Mouse (Mus musculus) embryonic facial prominence, embryonic 10.5 days (tissue): ENCODE results near the gene Trim72. TPM values are rescaled to one million over a fixed set of nuclear protein-coding genes. Genes with fewer than 3 reads are reported as not detected.

Experiments
- DNase-seq: peaks from one replicate; pipeline ENCODE4 v3.0.0-alpha.2; 2017; ENCODE audit warnings: low spot score
- H3K27ac ChIP-seq: fragments of 300-500 bp; sonication (generic); replicated peaks from 2 replicates; pipeline ENCODE4 v1.5.1; 2016; ENCODE audit warnings: mild to moderate bottlenecking
- H3K27me3 ChIP-seq: fragments of 300-500 bp; sonication (generic); replicated peaks from 2 replicates; pipeline ENCODE4 v1.6.1; 2016; ENCODE audit warnings: low read depth, mild to moderate bottlenecking; ENCODE audit not compliant: poor library complexity, severe bottlenecking
- H3K36me3 ChIP-seq: fragments of 300-500 bp; sonication (generic); replicated peaks from 2 replicates; pipeline ENCODE4 v1.6.1; 2016; ENCODE audit warnings: mild to moderate bottlenecking, moderate library complexity
- H3K4me1 ChIP-seq: fragments of 300-500 bp; sonication (generic); 2 replicates; pipeline ENCODE4 v1.6.1; 2016
- H3K4me3 ChIP-seq: fragments of 300-500 bp; sonication (generic); 2 replicates; pipeline ENCODE4 v1.5.1; 2016; ENCODE audit warnings: mild to moderate bottlenecking, moderate library complexity
- H3K9me3 ChIP-seq: fragments of 300-500 bp; sonication (generic); 2 replicates; pipeline ENCODE4 v1.6.1; 2016; ENCODE audit warnings: mild to moderate bottlenecking
- WGBS: fragments of 180-500 bp; shearing (Covaris S2); methylation state at CpG from one replicate; pipeline ENCODE4 v1.1.7; 2016; 5-methylcytosine and 5-hydroxymethylcytosine counted together
- polyA plus RNA-seq: library from polyadenylated mRNA; unstranded; fragments of >200 nt; fragmentation: Nextera tagmentation; extraction: Ambion mirVana; gene quantifications from 2 replicates; pipeline ENCODE4 v1.2.1, GENCODE M21; 2016

Trim72 gene
- not detected in 2 replicates for polyA plus RNA-seq

DNA sequence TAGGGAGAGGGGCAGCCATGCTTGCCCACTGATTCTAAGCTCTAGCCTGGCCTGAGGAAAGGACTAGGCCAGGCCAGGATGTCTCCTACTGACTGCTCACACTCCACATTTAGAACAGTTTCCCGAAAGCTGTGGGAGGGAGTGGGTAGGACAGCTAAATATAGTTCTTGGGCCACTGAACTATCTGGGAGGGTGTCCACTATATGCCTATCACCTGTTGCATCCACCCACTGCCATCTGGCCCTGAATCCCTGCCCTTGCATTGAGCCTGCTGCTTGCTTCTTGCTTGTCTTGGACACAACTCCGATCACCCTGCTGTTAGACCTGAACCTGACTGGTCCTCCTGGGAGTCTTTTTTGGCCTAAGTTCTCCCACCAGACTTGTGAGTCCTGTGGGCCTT, at the start of gene Trim72:
Trim72 (plus strand) TSS at position 262 of the 400 bp plus-strand sequence.
- no peaks in the 10 kb centered on the region for H3K36me3 ChIP-seq
- 93% methylated on average over 2 of the region's 2 CpGs for WGBS
- H3K4me1 ChIP-seq, result peaks cover 28% of the 10 kb centered on the region
- no peaks in the 10 kb centered on the region for H3K9me3 ChIP-seq
- H3K27ac ChIP-seq, result peak within 1 kb of the TSS; percentile 67
- peak within 1 kb of the TSS; percentile 44 for H3K4me3 ChIP-seq
- H3K27me3 ChIP-seq, result peaks cover 33% of the 10 kb centered on the region
- DNase-seq, result no peak

DNA sequence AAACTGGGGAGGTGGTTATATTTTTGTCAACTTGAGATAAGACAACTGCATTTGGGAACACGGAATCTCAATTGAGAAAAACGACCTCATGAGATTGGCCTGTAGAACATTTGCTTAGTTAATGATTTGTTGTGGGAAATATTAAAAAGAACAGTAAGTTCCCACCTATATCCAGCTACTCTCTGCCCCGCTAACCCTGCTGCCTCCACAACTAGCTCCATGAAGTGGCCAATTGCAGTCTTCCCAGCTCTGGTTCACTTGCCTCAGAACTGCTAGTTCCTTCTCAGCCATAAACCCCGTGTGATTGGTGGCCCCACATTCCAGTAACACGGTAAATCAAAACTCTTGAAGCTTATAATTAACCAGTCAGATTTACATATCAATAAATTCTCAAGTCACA, 44.4 kb upstream of the Trim72 start:
- H3K4me3 ChIP-seq, result no peak overlapping the region
- no peaks in the 10 kb centered on the region for H3K36me3 ChIP-seq
- H3K4me1 ChIP-seq, result no peaks in the 10 kb centered on the region
- no peaks in the 10 kb centered on the region for H3K27me3 ChIP-seq
- H3K9me3 ChIP-seq, result no peaks in the 10 kb centered on the region
- H3K27ac ChIP-seq, result no peak overlapping the region
- no peak for DNase-seq
- 68% methylated on average over 5 of the region's 5 CpGs for WGBS

DNA sequence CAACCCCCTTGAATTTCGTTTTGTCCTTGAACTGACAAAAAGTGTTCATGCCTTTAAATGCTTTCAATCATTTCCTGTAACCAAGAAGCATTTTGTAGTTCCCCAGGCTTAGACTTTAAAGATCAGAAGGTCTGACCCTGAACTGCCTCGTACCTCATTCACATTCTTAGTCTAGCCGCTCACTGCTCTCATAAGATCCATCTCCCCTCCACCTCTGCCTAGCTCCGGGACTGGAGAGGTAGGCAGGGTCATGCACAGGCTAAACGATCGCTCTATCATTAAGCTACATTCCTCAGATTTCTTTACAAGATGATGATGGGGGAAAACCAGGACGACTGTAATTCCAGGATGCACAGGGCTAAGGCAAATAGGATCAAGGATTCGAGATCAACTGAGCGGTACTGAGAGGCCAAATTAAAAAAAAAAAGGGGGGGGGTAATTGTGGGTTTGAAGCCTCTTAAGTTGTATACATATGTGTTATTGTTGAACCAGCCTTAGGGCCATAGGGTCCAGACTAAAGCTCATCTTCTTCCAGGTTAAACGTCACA, 37.3 kb upstream of the Trim72 start:
- 13% methylated on average over 10 of the region's 10 CpGs for WGBS
- peak; percentile 37 for DNase-seq
- peak overlapping the region; percentile 100 for H3K4me3 ChIP-seq
- H3K27me3 ChIP-seq, result no peaks in the 10 kb centered on the region
- peaks cover 27% of the 10 kb centered on the region for H3K4me1 ChIP-seq
- H3K36me3 ChIP-seq, result peaks cover 31% of the 10 kb centered on the region
- H3K27ac ChIP-seq, result peak overlapping the region; percentile 100
- no peaks in the 10 kb centered on the region for H3K9me3 ChIP-seq

DNA sequence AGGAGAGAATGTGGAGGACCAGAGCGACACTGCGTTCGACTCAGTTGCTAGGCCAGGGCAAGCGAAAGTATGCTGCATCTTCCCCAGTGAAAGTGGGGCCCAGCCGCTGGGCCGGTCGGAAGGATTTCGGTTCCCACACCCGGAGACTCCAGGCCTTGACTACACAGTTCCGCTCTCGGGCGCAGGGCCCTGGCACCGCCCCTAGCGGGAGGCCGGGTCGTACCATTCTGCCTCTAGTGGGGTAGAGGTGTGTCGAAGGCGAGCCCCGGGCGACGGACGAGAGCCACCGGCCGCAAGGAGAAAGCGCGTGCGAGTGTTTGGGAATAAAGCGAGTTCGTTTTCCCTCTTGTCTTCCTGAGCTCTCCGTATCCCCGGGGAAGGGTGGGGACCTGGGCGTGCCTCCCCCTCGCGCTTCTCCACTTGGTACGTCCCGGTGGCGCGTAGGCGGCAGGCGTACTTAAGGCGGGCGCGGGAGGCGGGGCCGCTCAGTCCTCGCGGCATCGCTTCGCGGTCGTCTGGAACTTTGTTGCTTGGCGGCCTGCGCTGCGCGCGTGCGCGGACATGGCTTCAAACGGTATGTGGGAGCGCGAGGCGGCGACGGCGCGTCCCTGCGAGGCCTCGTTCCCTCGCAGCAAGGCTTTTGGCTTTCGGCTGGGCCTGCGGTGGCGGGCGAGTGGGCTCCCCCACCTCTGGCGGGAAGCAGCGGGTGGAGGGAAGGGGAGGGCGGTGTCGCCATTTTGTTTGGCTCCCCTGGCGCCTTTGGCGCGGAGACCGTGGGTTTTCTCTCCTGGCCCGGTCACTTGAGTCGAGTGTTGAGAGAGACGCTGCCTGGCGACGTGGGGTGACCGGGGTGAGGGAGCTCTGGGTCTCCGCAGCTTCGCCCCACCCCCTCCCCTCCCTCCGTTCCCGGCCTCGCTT, 36.5 kb upstream of the Trim72 start, which contains the start of gene Fus:
Fus (plus strand) TSS at position 454 of the 918 bp plus-strand sequence.
- Histone ChIP-seq H3K4me3 (peak within 1 kb of the TSS; percentile 100), H3K9me3 (no peaks in the 10 kb centered on the region), H3K36me3 (peaks cover 39% of the 10 kb centered on the region), H3K27me3 (no peaks in the 10 kb centered on the region), H3K27ac (peak within 1 kb of the TSS; percentile 100), H3K4me1 (peaks cover 27% of the 10 kb centered on the region)
- under 1% methylated on average over 92 of the region's 92 CpGs for WGBS
- peak; percentile 94 for DNase-seq

DNA sequence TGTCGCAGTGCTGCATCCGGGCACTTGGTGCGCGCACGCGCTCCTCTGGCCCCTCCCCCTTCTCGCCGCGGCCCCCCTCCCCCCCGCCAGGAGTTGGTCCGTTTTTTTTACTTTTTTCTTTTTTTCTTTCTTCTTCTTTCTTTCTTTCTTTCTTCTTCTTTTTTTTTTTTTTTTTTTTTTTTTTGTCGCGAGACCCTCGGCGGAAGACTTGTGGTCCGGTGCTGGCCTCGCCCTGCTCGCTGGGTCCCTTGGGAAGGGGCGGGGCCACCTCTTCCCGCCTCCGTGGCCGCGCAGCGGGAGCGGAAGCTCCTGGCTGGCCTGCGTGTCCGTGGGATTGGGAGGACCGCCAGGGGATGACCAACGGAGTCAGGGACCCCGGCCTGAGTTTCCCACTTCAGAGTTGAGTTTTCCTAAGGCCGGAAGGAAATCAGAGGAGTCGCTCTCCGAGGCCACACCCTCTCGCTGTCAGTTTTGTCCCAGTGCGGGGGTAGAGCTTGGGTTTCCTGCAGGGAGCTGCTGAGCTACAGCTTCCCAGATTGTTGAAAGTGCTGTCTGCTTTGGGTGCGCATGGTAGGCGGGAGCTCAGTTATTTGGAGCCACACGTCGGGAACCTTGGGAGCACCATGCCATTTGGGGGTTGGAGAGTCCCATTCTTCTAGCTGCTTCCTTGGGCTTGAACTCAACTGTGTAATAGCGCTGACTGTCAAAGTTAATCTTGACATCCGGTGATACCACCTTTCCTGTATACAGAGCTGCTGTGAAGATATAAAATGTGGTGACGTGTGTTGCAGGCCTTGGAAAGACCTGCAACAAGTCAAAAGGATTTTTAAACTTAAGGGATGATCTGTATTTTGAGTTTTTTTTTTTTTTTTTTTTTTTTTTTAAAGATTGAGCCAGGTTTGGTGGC, 35.6 kb upstream of the Trim72 start:
- Histone ChIP-seq H3K36me3 (peaks cover 48% of the 10 kb centered on the region), H3K9me3 (no peaks in the 10 kb centered on the region), H3K27ac (peak overlapping the region; percentile 100), H3K27me3 (no peaks in the 10 kb centered on the region), H3K4me1 (peaks cover 30% of the 10 kb centered on the region), H3K4me3 (peak overlapping the region; percentile 100)
- under 1% methylated on average over 42 of the region's 42 CpGs for WGBS
- DNase-seq, result peak; percentile 89

DNA sequence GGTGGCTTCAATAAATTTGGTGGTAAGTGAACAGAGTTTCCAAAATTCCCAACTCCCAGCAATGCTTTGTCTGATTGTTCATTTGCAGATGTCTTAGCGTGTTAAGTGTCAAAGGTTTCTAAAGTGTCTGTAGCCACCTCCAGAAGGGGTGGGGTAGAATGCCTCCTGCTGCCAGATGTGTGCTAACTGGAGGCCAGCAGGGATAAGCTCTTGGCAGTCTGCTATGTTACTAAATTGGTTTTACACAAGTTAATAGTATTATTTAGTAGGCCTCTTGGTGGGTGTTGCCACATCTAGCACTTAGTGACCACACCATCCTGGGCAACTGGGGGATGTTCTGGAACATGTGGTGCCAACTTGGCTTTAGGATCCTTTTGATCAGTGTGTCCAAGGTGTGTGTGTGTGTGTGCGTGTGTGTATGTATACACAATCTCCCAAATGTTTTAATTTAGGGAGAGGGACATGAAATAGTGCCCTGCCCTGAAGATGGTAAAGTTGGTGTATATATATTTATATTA, 29.3 kb upstream of the Trim72 start:
- no peak for DNase-seq
- WGBS, result 83% methylated on average over 2 of the region's 2 CpGs
- peaks cover 100% of the 10 kb centered on the region for H3K36me3 ChIP-seq
- H3K4me3 ChIP-seq, result no peak overlapping the region
- no peak overlapping the region for H3K27ac ChIP-seq
- no peaks in the 10 kb centered on the region for H3K9me3 ChIP-seq
- no peaks in the 10 kb centered on the region for H3K27me3 ChIP-seq
- peaks cover 14% of the 10 kb centered on the region for H3K4me1 ChIP-seq

DNA sequence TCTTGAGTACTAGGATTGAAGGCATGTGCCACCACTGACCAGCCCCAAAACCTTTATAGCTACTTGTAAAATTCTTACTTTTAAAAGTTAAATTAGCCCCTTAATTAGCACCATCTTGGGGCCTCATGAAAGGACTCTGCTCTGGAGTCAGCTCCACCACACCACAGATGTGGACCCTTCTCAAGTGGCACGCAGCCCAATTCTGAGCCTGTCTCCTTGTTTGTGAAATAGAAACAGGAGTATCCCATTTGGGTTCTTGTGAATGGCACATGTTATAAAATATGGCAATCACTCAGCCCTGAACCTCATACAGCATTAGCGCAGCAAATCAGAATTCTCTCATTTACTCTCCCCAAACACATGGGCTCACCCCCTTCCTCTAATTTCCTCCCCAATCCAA, 24.9 kb upstream of the Trim72 start:
- 97% methylated on average over 2 of the region's 2 CpGs for WGBS
- 0 out of 2 replicates have a peak, but pooled peaks cover 4% of the 10 kb centered on the region for H3K4me1 ChIP-seq
- no peaks in the 10 kb centered on the region for H3K27me3 ChIP-seq
- DNase-seq, result no peak
- H3K36me3 ChIP-seq, result peaks cover 100% of the 10 kb centered on the region
- H3K27ac ChIP-seq, result no peak overlapping the region
- H3K9me3 ChIP-seq, result no peaks in the 10 kb centered on the region
- no peak overlapping the region for H3K4me3 ChIP-seq

DNA sequence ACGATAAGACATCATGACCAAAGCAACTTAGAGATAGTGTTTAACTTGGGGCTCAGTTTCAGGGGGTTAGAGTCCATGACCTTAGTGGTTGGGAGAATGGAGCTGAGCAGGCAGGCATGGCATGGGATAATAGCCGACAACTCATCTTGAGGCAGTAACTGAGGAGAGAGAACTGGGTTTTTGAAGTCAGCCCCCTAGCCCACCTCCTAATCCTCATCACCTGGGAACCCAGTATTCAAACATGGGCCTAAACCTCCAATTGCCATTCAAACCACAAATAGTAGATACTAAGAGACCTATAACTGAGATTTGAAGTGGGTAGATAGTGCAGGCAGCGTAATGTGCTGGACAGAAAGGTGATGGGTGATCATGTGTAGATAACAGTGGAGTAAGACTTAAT, 23.1 kb upstream of the Trim72 start:
- Histone ChIP-seq H3K27me3 (no peaks in the 10 kb centered on the region), H3K27ac (no peak overlapping the region), H3K36me3 (peaks cover 100% of the 10 kb centered on the region), H3K4me3 (no peak overlapping the region), H3K9me3 (no peaks in the 10 kb centered on the region), H3K4me1 (no peaks in the 10 kb centered on the region)
- DNase-seq, result no peak
- 93% methylated on average over 3 of the region's 3 CpGs for WGBS

DNA sequence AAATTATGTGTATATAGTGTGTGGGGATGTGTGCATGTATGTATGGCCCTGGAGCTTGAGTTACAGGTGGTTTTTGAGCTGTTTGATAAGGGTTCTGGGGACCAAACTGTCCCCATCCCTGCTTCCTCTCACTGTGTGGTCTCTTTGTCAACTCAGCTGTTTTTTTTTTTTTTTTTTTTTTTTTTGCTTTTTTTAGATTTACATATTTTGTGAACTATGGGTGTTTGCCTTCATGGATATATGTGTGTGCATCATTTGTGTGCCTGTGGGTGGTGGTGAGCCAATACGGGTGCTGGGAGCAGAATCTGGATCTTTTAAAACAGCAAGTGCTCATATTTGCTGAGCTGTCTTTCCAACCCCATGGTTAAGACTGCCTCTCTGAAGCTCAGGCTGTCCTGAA, 14.8 kb upstream of the Trim72 start:
- Histone ChIP-seq H3K36me3 (peaks cover 83% of the 10 kb centered on the region), H3K9me3 (no peaks in the 10 kb centered on the region), H3K27ac (no peak overlapping the region), H3K27me3 (no peaks in the 10 kb centered on the region), H3K4me3 (no peak overlapping the region), H3K4me1 (peaks cover 19% of the 10 kb centered on the region)
- no peak for DNase-seq
- WGBS, result 93% methylated on average over 1 of the region's 1 CpGs

DNA sequence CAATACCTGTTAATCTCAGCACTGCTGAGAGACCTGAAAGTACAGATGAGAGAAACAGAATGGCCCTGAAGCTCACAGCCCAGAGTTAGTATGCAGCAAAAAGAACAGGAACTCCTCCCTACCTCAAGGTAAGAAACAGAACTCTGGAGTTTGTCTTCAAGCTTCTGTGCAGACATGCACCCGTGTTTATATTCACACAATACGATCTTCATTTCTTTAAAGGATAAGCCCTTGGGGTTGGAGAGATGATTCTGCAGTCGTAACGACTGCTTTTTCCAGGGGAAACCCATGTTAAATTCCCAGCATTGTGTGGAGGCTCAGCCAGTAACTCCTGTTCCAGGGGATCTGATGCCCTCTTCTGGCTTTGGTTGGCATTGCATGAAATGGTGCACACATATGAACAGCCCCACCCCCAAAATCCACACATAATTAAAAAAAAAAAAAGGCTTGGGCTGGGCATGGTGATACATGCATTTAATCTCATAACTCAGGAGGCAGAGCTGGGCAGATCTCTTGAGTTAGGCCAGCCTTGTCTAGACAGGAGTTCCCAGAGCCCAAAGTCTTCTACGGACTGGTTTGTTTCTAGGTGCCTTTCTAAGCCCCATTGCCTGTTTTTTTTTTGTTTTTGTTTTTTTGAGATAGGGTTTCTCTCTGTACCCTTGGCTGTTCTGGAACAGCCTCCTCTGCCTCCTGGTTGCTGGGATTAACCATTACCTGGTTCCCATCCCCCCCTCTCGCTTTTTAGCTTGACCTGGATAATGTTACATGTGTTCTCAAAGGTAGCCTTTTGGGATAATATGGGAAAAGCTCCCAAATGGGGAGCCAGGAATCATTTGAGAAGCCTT, 11.9 kb upstream of the Trim72 start:
- no peak overlapping the region for H3K4me3 ChIP-seq
- no peaks in the 10 kb centered on the region for H3K27me3 ChIP-seq
- peaks cover 58% of the 10 kb centered on the region for H3K36me3 ChIP-seq
- WGBS, result 49% methylated on average over 6 of the region's 6 CpGs
- H3K9me3 ChIP-seq, result no peaks in the 10 kb centered on the region
- peaks cover 19% of the 10 kb centered on the region for H3K4me1 ChIP-seq
- no peak overlapping the region for H3K27ac ChIP-seq
- peak; percentile 74 for DNase-seq

DNA sequence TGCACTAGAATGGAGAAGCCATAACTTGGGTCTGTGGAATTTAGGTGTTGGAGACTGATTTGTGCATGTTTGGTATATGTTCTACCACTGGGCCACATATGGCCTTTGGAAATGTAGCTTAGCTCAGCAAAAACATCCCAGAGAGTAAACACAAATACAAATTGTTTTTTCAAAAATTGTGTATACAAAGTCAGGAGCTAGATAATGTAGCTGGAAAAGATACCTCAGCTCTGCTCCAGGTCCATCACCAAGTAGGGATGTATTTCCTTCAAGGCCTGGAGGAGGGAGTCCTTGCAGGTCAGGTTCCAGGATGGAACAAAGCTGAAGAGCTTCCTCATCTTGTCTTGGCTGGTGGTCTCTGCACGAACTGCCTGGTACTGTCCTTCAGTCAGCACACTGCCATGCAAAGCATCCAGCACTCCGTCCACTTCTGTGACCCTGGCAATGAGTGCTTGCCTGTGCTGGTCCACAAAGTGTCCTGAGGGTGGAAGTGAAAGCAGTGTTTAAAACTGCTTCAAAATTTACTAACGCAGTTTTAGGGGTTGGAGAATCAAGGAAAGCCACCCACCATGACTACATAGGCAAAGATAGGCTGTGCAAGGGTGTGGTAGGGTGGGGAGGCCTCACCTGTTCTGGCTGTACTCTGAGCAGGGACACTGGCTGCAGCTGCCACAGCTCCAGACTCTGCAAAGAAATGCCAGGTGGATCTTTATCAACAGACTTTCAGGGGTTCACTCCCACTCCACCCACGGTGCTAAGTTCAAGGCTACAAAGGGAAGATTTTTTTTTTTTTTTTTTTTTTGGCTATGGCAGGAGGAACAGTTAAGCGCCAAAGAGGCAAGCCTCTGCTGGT, 11.0 kb upstream of the Trim72 start:
- Histone ChIP-seq H3K4me3 (peak overlapping the region; percentile 39), H3K4me1 (peaks cover 19% of the 10 kb centered on the region), H3K36me3 (peaks cover 51% of the 10 kb centered on the region), H3K27me3 (no peaks in the 10 kb centered on the region), H3K27ac (no peak overlapping the region), H3K9me3 (no peaks in the 10 kb centered on the region)
- 50% methylated on average over 5 of the region's 5 CpGs for WGBS
- DNase-seq, result no peak
